Mouse (Mus musculus) spleen, adult 2 months (tissue): Measurements from ENCODE around the gene Fam3a.

Source experiments
- CTCF ChIP-seq: fragments of 200-500 bp; IDR thresholded peaks from 2 replicates; pipeline ENCODE4 v1.5.1; 2011; ENCODE audit warnings: mild to moderate bottlenecking, inconsistent platforms; ENCODE audit not compliant: insufficient read depth, insufficient read length, insufficient replicate concordance; ENCODE audit errors: extremely low read depth
- POLR2A ChIP-seq: fragments of 200-500 bp; IDR thresholded peaks from 2 replicates; pipeline ENCODE4 v1.6.1; 2011; ENCODE audit warnings: low read depth, low read length, inconsistent platforms

- TF ChIP-seq POLR2A = no peak
- TF ChIP-seq CTCF = no peak
Observed at GRCm38 (mm10) chrX:74400136-74400535, 7.1 kb upstream of the Fam3a start.
